Mouse (Mus musculus): ENCODE results near the gene Smad3.

Smad3 gene

DNA sequence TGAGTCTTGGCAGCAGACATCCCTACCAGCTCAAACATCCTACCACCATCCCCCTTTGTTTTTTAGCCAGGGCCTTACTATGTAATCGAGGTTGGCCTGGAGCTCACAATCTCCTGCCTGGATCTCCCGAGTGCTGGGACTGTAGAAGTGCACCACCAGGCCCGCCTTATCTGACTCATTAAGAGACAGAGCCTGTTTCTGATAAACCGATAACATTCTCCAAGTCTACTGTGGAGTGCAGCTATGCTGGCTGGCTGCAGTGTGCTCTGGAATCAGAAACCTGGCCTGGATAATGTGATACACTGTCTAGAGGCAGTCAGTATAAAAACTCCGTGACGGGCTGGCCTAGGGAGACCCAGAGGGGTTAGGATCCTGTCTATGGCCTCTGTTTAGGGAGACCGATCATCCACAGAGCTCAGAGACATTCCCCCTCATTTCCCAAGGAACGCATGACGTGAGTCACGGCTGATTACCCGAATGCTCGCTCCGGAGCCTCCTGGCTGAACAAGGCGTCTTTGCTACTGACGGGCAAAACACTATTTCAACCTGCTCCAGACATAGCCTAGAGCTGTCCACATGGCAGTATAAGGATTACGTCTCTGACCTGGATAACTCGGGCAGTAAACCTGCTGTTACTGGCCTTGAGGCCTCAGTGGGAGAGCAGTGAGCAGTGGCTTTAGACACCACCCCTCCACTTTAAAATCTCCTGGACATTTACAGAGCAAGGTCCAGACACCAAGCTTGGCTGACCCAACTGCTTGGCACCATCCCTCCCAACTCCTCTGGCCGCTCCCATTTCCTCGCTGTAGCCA is 11.8 kb downstream of the Smad3 start:
- no peak for DNase-seq (ENCODE audit: low spot score)

- no peak for DNase-seq (ENCODE audit: low spot score)
These were observed 13.2 kb downstream of the Smad3 start for GRCm38 (mm10) chr9:63744595-63744994.

DNA sequence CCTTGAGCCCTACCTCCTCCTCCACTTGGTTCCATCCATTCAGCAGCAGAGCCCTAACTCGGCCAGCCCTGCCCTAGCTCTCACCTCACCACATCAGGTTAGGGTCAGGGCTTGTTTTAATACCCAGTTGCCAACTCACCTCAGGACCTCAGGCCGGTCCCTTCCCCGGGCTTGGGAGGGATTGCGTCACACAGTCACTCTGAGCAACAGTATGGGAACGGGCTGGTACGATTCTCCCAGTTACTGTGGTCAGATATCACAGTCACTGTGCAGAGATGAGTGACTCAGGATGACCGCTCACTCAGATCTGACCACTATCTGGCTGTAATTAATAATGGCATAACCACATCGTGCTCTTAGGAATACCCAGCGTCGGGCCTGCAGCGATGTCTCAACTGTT is 14.0 kb downstream of the Smad3 start:
- no peak for DNase-seq (ENCODE audit: low spot score)

- no peak for DNase-seq (ENCODE audit: low spot score)
These were observed 14.7 kb downstream of the Smad3 start for GRCm38 (mm10) chr9:63742887-63743660.

DNA sequence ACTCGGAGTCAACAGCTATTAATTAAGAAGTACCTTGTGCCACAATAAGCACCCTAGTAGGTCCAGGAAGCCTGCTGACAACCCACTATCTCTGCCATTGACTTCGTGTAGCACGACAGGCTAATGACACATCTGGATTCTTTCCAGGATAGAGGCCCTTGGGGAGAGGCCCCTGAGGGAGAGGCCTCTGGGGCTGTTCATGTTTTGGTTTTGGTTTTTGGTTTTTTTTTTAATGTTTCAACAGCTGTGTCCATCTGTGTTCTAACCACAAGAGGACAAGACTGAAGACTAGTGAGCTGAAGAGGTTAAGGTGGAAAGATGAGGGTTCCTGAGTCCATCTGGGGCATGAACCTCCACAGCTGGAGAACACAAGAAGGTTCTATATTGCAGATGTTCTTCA is 15.5 kb downstream of the Smad3 start:
- no peak for DNase-seq (ENCODE audit: low spot score)

GRCm38 (mm10) chr9:63741792-63742191 is 16.0 kb downstream of the Smad3 start:
- no peak for DNase-seq (ENCODE audit: low spot score)

- DNase-seq (ENCODE audit: low spot score), result no peak
These were observed 17.4 kb downstream of the Smad3 start for GRCm38 (mm10) chr9:63740320-63740841.

GRCm38 (mm10) chr9:63738830-63739229 is 19.0 kb downstream of the Smad3 start:
- no peak for DNase-seq (ENCODE audit: low spot score)

DNA sequence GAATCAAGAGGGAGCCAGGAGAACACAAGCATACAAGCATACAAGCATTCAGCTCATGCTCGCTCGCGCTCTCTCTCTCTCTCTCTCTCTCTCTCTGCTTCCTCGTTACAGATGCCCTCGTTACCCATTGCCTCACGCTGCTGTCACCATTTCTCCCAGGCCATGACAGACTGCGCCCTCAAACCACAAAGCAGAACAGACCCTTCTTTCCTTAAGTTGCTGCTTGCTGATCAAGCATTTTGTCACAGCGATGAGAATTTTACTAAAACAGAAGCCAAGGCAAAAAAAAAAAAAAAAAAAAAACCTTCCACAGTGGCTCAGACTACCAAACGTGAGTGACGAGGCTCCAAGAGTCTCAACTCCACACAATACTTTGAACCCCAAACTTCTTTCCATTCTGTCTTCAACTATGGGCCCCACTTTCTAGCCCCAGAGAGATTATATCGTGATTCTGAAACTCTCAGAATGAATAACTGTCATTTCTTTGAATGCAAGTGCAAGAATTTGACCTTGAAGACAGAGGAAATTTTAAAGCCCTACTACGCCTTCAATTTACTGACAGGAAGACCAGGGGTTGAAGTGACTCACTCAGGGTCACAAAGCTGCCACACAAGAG is 19.6 kb downstream of the Smad3 start:
- DNase-seq (ENCODE audit: low spot score), result no peak

- no peak for DNase-seq (ENCODE audit: low spot score)
These were observed 20.3 kb downstream of the Smad3 start for GRCm38 (mm10) chr9:63737426-63737931.

GRCm38 (mm10) chr9:63734261-63734660 is 23.5 kb downstream of the Smad3 start:
- DNase-seq (ENCODE audit: low spot score), result no peak

DNA sequence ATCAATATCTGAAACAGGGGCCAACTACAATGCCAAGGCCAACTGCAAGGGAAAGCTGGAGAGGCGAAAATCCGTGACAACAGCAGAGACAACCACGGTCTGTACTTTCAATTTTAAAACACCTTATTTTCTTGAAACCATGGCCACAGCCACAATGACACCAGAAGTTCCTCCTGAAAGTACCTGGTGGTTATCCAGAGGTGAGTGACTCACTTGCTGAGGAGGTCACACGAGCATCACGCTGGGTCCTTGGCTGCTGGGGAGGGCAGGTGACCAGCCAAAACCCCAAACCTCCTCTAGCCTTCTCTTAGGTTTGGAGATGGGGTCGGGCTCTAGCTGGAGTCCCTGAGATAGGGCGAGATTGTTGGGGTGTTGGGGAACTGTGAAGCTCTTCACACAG is 25.1 kb downstream of the Smad3 start:
- DNase-seq (ENCODE audit: low spot score), result no peak

DNA sequence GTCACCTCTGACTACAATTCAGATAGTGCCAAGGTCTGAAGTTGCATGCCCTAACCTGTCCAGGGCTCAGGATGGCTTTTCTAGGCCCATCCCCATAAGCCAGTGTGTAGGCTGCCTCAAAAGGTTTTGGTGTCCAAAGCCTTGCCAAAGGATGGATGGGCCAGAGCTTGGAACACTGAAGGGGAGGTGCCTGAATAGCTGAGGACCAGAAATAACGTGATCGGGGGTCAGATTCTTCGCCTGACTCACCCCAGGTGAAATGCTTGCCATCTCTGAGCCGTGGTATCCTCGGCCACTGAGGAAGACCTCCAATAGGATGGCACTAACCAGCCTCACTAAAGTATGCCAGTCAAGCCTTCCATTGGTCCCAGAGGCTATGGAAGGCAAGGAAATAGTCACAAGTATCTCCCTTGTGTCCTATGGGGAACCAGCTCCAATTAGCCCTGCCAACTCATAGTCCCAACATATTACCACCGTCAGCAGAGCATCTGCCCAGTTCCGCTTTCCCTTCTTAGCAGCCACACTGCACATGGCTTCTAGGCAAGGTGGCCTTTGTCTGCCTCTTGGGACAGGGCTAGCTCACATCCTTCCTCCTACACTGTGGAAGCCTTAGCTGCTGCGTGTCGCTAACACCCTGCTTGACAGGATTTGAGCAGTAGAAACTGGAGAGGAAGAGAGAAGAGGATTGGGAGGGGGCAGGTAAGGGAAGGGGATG is 26.5 kb downstream of the Smad3 start:
- DNase-seq (ENCODE audit: low spot score), result no peak

DNA sequence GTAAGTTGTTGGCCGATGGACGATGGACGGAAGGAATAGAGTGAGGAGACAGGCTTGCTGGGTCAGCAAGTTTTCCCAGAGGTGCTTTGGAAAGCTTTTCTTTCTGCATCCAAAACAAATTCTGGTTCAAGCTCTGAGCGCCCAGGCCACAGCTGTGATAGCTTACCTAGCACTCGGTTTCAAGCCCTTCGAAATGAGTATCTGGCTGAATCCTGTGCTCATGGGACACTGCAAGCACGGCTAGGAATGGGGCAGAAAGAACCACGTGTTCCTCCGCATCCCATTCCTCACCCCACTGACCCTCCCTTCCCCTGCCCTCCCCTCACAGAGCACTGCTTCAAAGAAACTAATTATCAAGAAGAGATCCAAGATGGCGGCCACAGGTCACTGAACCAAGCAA is 28.8 kb downstream of the Smad3 start:
- no peak for DNase-seq (ENCODE audit: low spot score)

GRCm38 (mm10) chr9:63727070-63727469 is 30.7 kb downstream of the Smad3 start:
- DNase-seq (ENCODE audit: low spot score), result no peak

DNA sequence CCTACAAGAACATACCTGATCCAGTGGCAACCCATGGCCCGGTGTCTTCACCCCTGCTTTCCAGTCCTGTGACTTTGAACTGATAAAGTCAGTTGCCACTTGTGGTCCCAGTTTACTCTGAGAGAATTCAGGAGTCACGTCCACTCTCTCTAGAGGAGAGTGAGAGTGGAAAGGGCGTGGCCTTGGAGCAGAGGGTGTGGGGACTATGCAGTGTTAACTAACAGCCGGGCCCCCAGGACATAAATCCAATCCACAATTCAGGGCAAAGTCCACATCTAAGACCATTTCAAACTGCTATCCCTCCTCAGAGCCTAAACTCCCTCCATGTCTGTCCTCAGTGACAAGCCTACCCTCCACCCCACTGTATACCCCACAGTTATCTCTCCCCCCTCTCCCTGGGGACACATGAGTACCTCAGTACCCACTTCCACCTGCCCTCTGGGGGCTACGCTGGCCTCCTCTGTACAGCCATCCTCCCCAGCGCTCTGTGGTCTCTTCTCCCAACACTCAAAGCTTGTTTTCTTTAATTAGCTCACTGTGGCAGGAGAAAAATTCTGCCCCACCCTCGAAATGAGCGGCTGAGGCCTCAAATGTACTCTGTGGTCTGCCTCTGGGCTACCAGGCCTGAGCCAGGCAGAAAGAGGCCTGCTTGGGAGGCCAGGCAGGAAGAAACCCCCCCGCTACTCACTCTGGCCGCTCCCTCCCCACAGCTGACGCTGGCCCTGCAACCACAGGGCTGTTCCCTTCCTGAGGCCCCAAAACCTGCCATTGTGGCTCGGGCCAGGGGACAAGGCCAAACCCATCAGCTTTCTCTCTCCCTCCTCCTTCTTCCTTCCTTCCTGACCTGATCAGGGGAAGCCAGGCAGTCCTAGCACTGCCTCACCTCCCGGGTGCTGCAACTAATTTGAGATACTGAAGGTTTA is 31.4 kb downstream of the Smad3 start:
- no peak for DNase-seq (ENCODE audit: low spot score)

DNA sequence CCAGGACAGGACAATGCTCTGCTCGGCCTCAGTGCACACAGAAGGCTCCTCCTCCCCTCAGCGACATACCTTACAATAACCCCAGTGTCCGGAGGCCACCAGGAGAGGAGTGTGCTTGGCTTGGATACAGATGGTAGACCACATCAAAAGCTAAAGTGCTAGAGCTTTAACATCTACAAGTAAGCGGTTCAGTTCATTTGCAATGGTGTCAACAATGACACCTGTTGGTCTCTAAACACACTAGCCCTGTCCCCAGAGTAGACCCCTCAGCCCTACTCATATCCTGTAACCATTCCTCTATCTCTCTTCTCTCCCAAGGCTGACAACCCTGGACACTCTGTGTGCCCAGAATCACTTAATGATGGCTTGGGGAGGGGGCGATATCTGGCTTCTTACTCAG is 33.0 kb downstream of the Smad3 start:
- no peak for DNase-seq (ENCODE audit: low spot score)

DNA sequence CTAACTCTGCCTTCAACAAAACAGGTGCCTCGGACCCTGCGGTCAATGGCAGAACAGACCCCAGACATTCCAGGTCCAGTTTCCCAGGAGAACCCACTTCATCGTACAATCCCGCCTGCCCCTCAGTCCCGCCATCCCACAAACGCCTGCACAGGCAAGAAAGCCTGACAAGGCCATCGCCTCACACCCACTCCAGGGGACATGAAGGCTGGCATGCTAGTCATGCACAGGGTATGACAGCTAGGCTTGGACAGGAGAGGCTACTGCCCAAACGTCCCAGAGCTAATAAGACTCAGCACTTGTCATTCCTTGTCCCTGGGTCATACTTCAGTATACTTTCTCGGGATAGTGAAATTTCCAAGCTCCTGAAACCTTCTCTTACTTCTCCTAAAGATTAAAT is 34.9 kb downstream of the Smad3 start:
- DNase-seq (ENCODE audit: low spot score), result no peak

GRCm38 (mm10) chr9:63722350-63722749 is 35.4 kb downstream of the Smad3 start:
- DNase-seq (ENCODE audit: low spot score), result no peak

DNA sequence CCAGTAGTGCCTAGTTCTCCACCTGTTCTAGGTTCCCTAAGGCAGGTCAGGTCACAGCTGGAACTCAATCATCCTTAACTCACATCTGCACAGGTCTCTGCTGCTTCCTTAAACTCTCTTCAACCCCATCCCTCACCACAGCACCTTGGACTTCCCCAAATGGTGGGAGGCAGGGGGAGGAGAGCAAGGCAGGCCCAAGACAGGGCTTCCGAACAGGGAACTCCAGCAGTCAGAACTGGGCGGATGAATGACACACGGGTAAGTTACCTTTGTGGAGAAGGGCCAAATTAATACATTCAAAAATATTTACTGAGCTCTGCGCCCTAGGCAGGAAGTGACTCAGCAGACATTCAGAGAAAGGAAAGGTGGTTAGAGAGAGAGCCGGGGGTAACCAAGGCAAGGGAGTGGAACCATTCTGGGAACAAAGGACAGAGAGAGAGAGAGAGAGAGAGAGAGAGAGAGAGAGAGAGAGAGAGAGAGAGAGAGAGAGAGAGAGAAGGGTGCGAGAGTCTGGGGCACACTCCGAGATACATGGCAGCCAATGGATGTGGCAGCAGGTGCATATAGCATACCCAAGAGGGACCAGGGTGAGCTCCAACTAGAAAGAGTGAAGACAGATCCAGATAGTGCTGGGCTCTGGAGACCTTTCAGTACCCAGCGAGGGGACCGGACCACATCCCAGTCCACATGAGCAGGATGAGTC is 36.1 kb downstream of the Smad3 start:
- no peak for DNase-seq (ENCODE audit: low spot score)

Data from layer of hippocampus, adult 9-10 months (tissue).